Mouse (Mus musculus) liver, postnatal 0 days (tissue): ENCODE results near the gene Spry2.

Experiments used
- CTCF ChIP-seq: sonication (generic); IDR thresholded peaks from 2 replicates; pipeline ENCODE4 v1.5.1; 2016; ENCODE audit warnings: antibody characterized with exemption, low read depth
- EP300 ChIP-seq: IDR thresholded peaks from 2 replicates; pipeline ENCODE4 v1.6.1; 2016; ENCODE audit warnings: antibody characterized with exemption, low read depth, mild to moderate bottlenecking

DNA sequence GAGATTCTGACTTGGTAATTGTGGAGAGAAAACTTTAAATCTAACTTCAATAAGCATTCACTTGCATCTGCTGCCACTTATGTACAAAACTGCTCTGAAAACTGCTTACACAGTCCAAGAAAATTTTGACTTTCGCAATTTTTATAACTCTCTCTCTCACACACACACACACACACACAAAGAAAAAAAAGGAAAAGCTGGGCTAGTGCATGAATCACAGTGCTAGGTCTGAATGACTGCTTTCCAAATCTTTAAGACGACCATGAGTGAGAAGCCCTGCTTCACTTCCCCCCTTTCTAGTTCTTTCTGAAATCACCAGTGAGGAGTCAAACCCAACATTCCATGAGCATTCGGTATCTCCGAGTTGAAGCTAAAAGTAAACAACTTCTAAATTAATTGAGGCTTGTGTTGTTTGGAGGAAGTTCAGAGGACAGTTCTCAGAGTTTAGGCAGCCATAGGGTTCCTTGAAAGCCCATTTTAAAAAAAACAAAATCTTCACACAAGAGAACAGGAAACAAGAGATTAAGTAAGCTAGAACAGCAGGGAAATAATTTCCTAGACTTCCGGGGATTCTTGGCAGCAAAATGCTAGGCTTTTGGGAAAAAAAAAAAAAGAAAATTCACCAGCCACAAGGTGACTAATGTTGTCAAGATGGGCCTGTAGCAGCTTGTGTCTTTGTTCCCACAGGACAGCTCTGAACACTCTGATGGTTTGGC lies 5.9 kb downstream of the Spry2 start:
- TF ChIP-seq EP300 (no peak), CTCF (no peak)
